Mouse (Mus musculus) olfactory bulb, adult 2 months (tissue): ENCODE results near the gene 1700023F06Rik.

Experiments
- CTCF ChIP-seq: fragments of 200-500 bp; IDR thresholded peaks from 2 replicates; pipeline ENCODE4 v1.5.1; 2012; ENCODE audit warnings: low read depth, mild to moderate bottlenecking, low read length, moderate library complexity; ENCODE audit not compliant: insufficient read depth
- POLR2A ChIP-seq: fragments of 200-500 bp; IDR thresholded peaks from 2 replicates; pipeline ENCODE4 v1.6.1; 2012; ENCODE audit warnings: mild to moderate bottlenecking, low read depth, low read length, moderate library complexity; ENCODE audit not compliant: insufficient read depth

- no peak for TF ChIP-seq CTCF
- TF ChIP-seq POLR2A: no peak
These were observed 23.5 kb downstream of the 1700023F06Rik start for GRCm38 (mm10) chr11:103184891-103185290.
